11 mouse cellular contexts compared by ENCODE assay signal in genomic region chr15:84115727-84116126, GRCm38 (mm10). TPM values are rescaled to one million over a fixed set of nuclear protein-coding genes. Genes with fewer than 3 reads are reported as not detected.
A peak's percentile ranks its signal among the peaks of the same experiment; 100 is the strongest.
DNase-seq lines count a peak whose midpoint lies in the region; ATAC-seq and TF ChIP-seq lines count a peak whose summit lies in the region.
"Had no signal": no experiment of that assay in that cellular context is flagged by ENCODE, and none has a peak within 500 bp of the region (broad histone marks: within the 10 kb centered on the region; RNA-seq: fewer than 3 reads in every experiment).

No protein-coding gene starts in this region.

- no peak overlapping the region for H3K4me2 ChIP-seq in forebrain, postnatal 0 days (ENCODE audit: low read depth)
- no peak overlapping the region for H3K4me2 ChIP-seq in forebrain, embryonic 13.5 days
- no peak overlapping the region for H3K4me2 ChIP-seq in midbrain, embryonic 13.5 days (replicated peaks)
- H3K4me2 ChIP-seq: embryonic facial prominence, embryonic 13.5 days; liver, embryonic 13.5 days had no signal

- ATAC-seq in forebrain, postnatal 0 days: no peak
- ATAC-seq in forebrain, embryonic 13.5 days: no peak
- no peak for ATAC-seq in midbrain, embryonic 13.5 days

- no peaks in the 10 kb centered on the region for H3K4me1 ChIP-seq in forebrain, postnatal 0 days (ENCODE audit: insufficient read depth)
- H3K4me1 ChIP-seq in forebrain, embryonic 13.5 days: no peaks in the 10 kb centered on the region
- H3K4me1 ChIP-seq in E14TG2a.4 (replicated peaks; ENCODE audit: low read depth, low read length): no peaks in the 10 kb centered on the region
- no peaks in the 10 kb centered on the region for H3K4me1 ChIP-seq in midbrain, embryonic 13.5 days (replicated peaks)
- H3K4me1 ChIP-seq: embryonic facial prominence, embryonic 13.5 days; liver, embryonic 13.5 days had no signal

- no peaks in the 10 kb centered on the region for H3K27me3 ChIP-seq in forebrain, postnatal 0 days (ENCODE audit: insufficient read depth, low read length)
- H3K27me3 ChIP-seq in forebrain, embryonic 13.5 days: no peaks in the 10 kb centered on the region
- peaks cover 50% of the 10 kb centered on the region for H3K27me3 ChIP-seq in E14TG2a.4 (ENCODE audit: insufficient read depth, low read length)
- no peaks in the 10 kb centered on the region for H3K27me3 ChIP-seq in midbrain, embryonic 13.5 days
- H3K27me3 ChIP-seq: embryonic facial prominence, embryonic 13.5 days; liver, embryonic 13.5 days had no signal

- H3K9ac ChIP-seq in forebrain, postnatal 0 days: no peak overlapping the region
- H3K9ac ChIP-seq in forebrain, embryonic 13.5 days: no peak overlapping the region
- H3K9ac ChIP-seq in midbrain, embryonic 13.5 days (replicated peaks): no peak overlapping the region
- H3K9ac ChIP-seq: embryonic facial prominence, embryonic 13.5 days; liver, embryonic 13.5 days had no signal

- no peak overlapping the region for H3K4me3 ChIP-seq in forebrain, postnatal 0 days (ENCODE audit: low read depth, low read length)
- H3K4me3 ChIP-seq in forebrain, embryonic 13.5 days: no peak overlapping the region
- no peak overlapping the region for H3K4me3 ChIP-seq in layer of hippocampus, adult 2 months
- no peak overlapping the region for H3K4me3 ChIP-seq in E14TG2a.4 (replicated peaks; ENCODE audit: low read length)
- H3K4me3 ChIP-seq in midbrain, embryonic 13.5 days (replicated peaks): no peak overlapping the region
- H3K4me3 ChIP-seq: embryonic facial prominence, embryonic 13.5 days; liver, embryonic 13.5 days had no signal

- no peaks in the 10 kb centered on the region for H3K9me3 ChIP-seq in forebrain, postnatal 0 days (ENCODE audit: low read length)
- no peaks in the 10 kb centered on the region; the same call in 1 of the 2 replicates for H3K9me3 ChIP-seq in forebrain, embryonic 13.5 days (replicated peaks)
- H3K9me3 ChIP-seq in E14TG2a.4 (ENCODE audit: low read length): peaks cover 3% of the 10 kb centered on the region
- no peaks in the 10 kb centered on the region for H3K9me3 ChIP-seq in midbrain, embryonic 13.5 days
- H3K9me3 ChIP-seq: liver, embryonic 13.5 days had no signal

- peak; percentile 58 for TF ChIP-seq CTCF in forebrain, postnatal 0 days (IDR thresholded peaks at IDR 0.05; ENCODE audit: low read depth)
- peak; percentile 70 for TF ChIP-seq CTCF in layer of hippocampus, adult 2 months (conservative IDR thresholded peaks at IDR 0.05)
- TF ChIP-seq CTCF in E14TG2a.4 (conservative IDR thresholded peaks at IDR 0.05; ENCODE audit: low read length): peak; percentile 27; the same call in 1 of the 2 replicates

- DNase-seq in forebrain, postnatal 0 days: no peak
- no peak for DNase-seq in layer of hippocampus, adult 2 months (ENCODE audit: low spot score in 2 of 2)
- DNase-seq in layer of hippocampus, postnatal 36 days: no peak
- peak; percentile 30 for DNase-seq in embryo, embryonic 10.5 days (ENCODE audit: low spot score)
- DNase-seq in spleen, postnatal 36 days (ENCODE audit: low spot score in 2 of 2): no peak
- DNase-seq: liver, embryonic 13.5 days had no signal

- no peak overlapping the region for H3K27ac ChIP-seq in forebrain, postnatal 0 days (ENCODE audit: low read depth, low read length)
- no peak overlapping the region for H3K27ac ChIP-seq in forebrain, embryonic 13.5 days
- no peak overlapping the region for H3K27ac ChIP-seq in layer of hippocampus, adult 2 months
- H3K27ac ChIP-seq in midbrain, embryonic 13.5 days: no peak overlapping the region
- H3K27ac ChIP-seq: embryonic facial prominence, embryonic 13.5 days; liver, embryonic 13.5 days had no signal

- no peaks in the 10 kb centered on the region for H3K36me3 ChIP-seq in forebrain, postnatal 0 days (ENCODE audit: insufficient read depth)
- H3K36me3 ChIP-seq in forebrain, embryonic 13.5 days (ENCODE audit: poor library complexity, severe bottlenecking): no peaks in the 10 kb centered on the region
- H3K36me3 ChIP-seq in E14TG2a.4 (ENCODE audit: insufficient read depth, low read length): no peaks in the 10 kb centered on the region
- no peaks in the 10 kb centered on the region for H3K36me3 ChIP-seq in midbrain, embryonic 13.5 days
- H3K36me3 ChIP-seq: embryonic facial prominence, embryonic 13.5 days; liver, embryonic 13.5 days had no signal

- WGBS in forebrain, postnatal 0 days: 65% methylated on average over 5 of the region's 5 CpGs
- 66% methylated on average over 5 of the region's 5 CpGs for WGBS in forebrain, embryonic 13.5 days
- 67% methylated on average over 5 of the region's 5 CpGs for WGBS in midbrain, embryonic 13.5 days

RNA-seq across cellular contexts. Expression of gene Pnpla5, which starts 7.2 kb away (rescaled TPM):
- total RNA-seq in forebrain, postnatal 0 days (2014; rRNA removed): not detected in 2 replicates
- polyA plus RNA-seq in forebrain, postnatal 0 days (2015; fragmentation: Nextera tagmentation; extraction: Ambion mirVana): not detected in 2 replicates
- polyA plus RNA-seq in forebrain, embryonic 13.5 days (2015; fragmentation: Nextera tagmentation; extraction: Ambion mirVana): not detected in 2 replicates
- total RNA-seq in layer of hippocampus, adult 2 months (2021): not detected
- total RNA-seq in layer of hippocampus, postnatal 36 days (2021): not detected
- polyA plus RNA-seq in midbrain, embryonic 13.5 days (2015; fragmentation: Nextera tagmentation; extraction: Ambion mirVana): not detected in 2 replicates
- total RNA-seq: layer of hippocampus, postnatal 10 days had no signal
- polyA plus RNA-seq: embryonic facial prominence, embryonic 13.5 days; liver, embryonic 13.5 days had no signal

RNA-seq across cellular contexts. Expression of gene Sult4a1, which starts 10.2 kb away (rescaled TPM):
- 157 and 179 TPM in 2 replicates for total RNA-seq in forebrain, postnatal 0 days (2014; rRNA removed)
- polyA plus RNA-seq in forebrain, postnatal 0 days (2015; fragmentation: Nextera tagmentation; extraction: Ambion mirVana): 132 and 140 TPM in 2 replicates
- polyA plus RNA-seq in forebrain, embryonic 13.5 days (2015; fragmentation: Nextera tagmentation; extraction: Ambion mirVana): 40.3 and 43.3 TPM in 2 replicates
- total RNA-seq in layer of hippocampus, adult 2 months (2021): 100 to 1,000 TPM; 315 to 350 TPM
- total RNA-seq in layer of hippocampus, postnatal 36 days (2021): 100 to 1,000 TPM; 317 to 352 TPM
- polyA plus RNA-seq in midbrain, embryonic 13.5 days (2015; fragmentation: Nextera tagmentation; extraction: Ambion mirVana): 42.1 and 44.4 TPM in 2 replicates

RNA-seq across cellular contexts. Expression of gene Efcab6, which starts 50.5 kb away (rescaled TPM):
- total RNA-seq in forebrain, postnatal 0 days (2014; rRNA removed): 6.0 and 9.2 TPM in 2 replicates
- polyA plus RNA-seq in forebrain, postnatal 0 days (2015; fragmentation: Nextera tagmentation; extraction: Ambion mirVana): 3.2 and 4.4 TPM in 2 replicates
- 1.9 and 2.3 TPM in 2 replicates for polyA plus RNA-seq in forebrain, embryonic 13.5 days (2015; fragmentation: Nextera tagmentation; extraction: Ambion mirVana)
- total RNA-seq in layer of hippocampus, adult 2 months (2021): 1 to 10 TPM; 4.9 to 6.4 TPM
- total RNA-seq in layer of hippocampus, postnatal 36 days (2021): 1 to 10 TPM; 4.6 to 7.3 TPM
- 0.57 and 0.85 TPM in 2 replicates for polyA plus RNA-seq in midbrain, embryonic 13.5 days (2015; fragmentation: Nextera tagmentation; extraction: Ambion mirVana)
- polyA plus RNA-seq: liver, embryonic 13.5 days had no signal

RNA-seq across cellular contexts. Expression of gene Pnpla3, which starts 51.9 kb away (rescaled TPM):
- total RNA-seq in forebrain, postnatal 0 days (2014; rRNA removed): 5.2 and 5.6 TPM in 2 replicates
- polyA plus RNA-seq in forebrain, postnatal 0 days (2015; fragmentation: Nextera tagmentation; extraction: Ambion mirVana): 2.4 and 3.0 TPM in 2 replicates
- polyA plus RNA-seq in forebrain, embryonic 13.5 days (2015; fragmentation: Nextera tagmentation; extraction: Ambion mirVana): 2.8 and 3.1 TPM in 2 replicates
- 1 to 10 TPM; 7.3 to 8.1 TPM for total RNA-seq in layer of hippocampus, adult 2 months (2021)
- 1 to 10 TPM; 7.2 to 7.6 TPM for total RNA-seq in layer of hippocampus, postnatal 36 days (2021)
- polyA plus RNA-seq in midbrain, embryonic 13.5 days (2015; fragmentation: Nextera tagmentation; extraction: Ambion mirVana): 4.1 and 4.5 TPM in 2 replicates
